Mouse (Mus musculus) stomach, postnatal 0 days (tissue): ENCODE measurements around the gene Bach2.

ENCODE experiments used
- CTCF ChIP-seq: IDR thresholded peaks from 2 replicates; pipeline ENCODE4 v1.5.1; 2016; ENCODE audit warnings: antibody characterized with exemption, low read depth, mild to moderate bottlenecking, moderate library complexity
- EP300 ChIP-seq: optimal IDR thresholded peaks from 2 replicates; pipeline ENCODE3; 2016; ENCODE audit warnings: antibody characterized with exemption

GRCm38 (mm10) chr4:32587543-32587942 is 348.9 kb downstream of the Bach2 start:
- TF ChIP-seq CTCF: no peak
- no peak for TF ChIP-seq EP300
